Mouse (Mus musculus): ENCODE results near the gene Slc26a8. TPM values are rescaled to one million over a fixed set of nuclear protein-coding genes. Genes with fewer than 3 reads are reported as not detected.

Slc26a8 gene
- polyA plus RNA-seq, 1 experiment from 2014 or later = 3.0 TPM

GRCm38 (mm10) chr17:28600780-28601179 lies 89.3 kb downstream of the Slc26a8 start:
- Histone ChIP-seq H3K36me3 (ENCODE audit: control insufficient read depth, insufficient read depth, low read length) (peaks cover 65% of the 10 kb centered on the region), H3K4me3 (ENCODE audit: low read depth, low read length) (no peak overlapping the region), H3K9me3 (ENCODE audit: control insufficient read depth, low read length) (no peaks in the 10 kb centered on the region), H3K4me1 (ENCODE audit: control insufficient read depth, insufficient read depth, low read length) (no peaks in the 10 kb centered on the region), H3K9ac (replicated peaks; ENCODE audit: low read depth, low read length) (no peak overlapping the region), H3K4me2 (ENCODE audit: low read depth, low read length) (no peak overlapping the region), H3K27ac (ENCODE audit: low read depth, low read length) (no peak overlapping the region), H3K27me3 (ENCODE audit: control insufficient read depth, insufficient read depth, low read length) (no peaks in the 10 kb centered on the region)
- no peak for ATAC-seq (ENCODE audit: low read depth)
- WGBS = 98% methylated on average over 5 of the region's 5 CpGs

GRCm38 (mm10) chr17:28593965-28594364 lies 96.1 kb downstream of the Slc26a8 start:
- Histone ChIP-seq H3K4me2 (ENCODE audit: low read depth, low read length) (no peak overlapping the region), H3K36me3 (ENCODE audit: control insufficient read depth, insufficient read depth, low read length) (peaks cover 72% of the 10 kb centered on the region), H3K27me3 (ENCODE audit: control insufficient read depth, insufficient read depth, low read length) (no peaks in the 10 kb centered on the region), H3K9me3 (ENCODE audit: control insufficient read depth, low read length) (no peaks in the 10 kb centered on the region), H3K27ac (ENCODE audit: low read depth, low read length) (no peak overlapping the region), H3K4me3 (ENCODE audit: low read depth, low read length) (no peak overlapping the region), H3K4me1 (ENCODE audit: control insufficient read depth, insufficient read depth, low read length) (no peaks in the 10 kb centered on the region), H3K9ac (replicated peaks; ENCODE audit: low read depth, low read length) (no peak overlapping the region)
- 78% methylated on average over 4 of the region's 4 CpGs for WGBS
- ATAC-seq (ENCODE audit: low read depth) = no peak

GRCm38 (mm10) chr17:28592998-28593397 lies 97.0 kb downstream of the Slc26a8 start:
- no peaks in the 10 kb centered on the region for H3K4me1 ChIP-seq (ENCODE audit: control insufficient read depth, insufficient read depth, low read length)
- no peak overlapping the region for H3K4me3 ChIP-seq (ENCODE audit: low read depth, low read length)
- no peak for ATAC-seq (ENCODE audit: low read depth)
- H3K27me3 ChIP-seq (ENCODE audit: control insufficient read depth, insufficient read depth, low read length) = no peaks in the 10 kb centered on the region
- peaks cover 73% of the 10 kb centered on the region for H3K36me3 ChIP-seq (ENCODE audit: control insufficient read depth, insufficient read depth, low read length)
- no peak overlapping the region for H3K9ac ChIP-seq (replicated peaks; ENCODE audit: low read depth, low read length)
- H3K4me2 ChIP-seq (ENCODE audit: low read depth, low read length) = no peak overlapping the region
- H3K27ac ChIP-seq (ENCODE audit: low read depth, low read length) = no peak overlapping the region
- WGBS = 31% methylated on average over 4 of the region's 4 CpGs
- H3K9me3 ChIP-seq (ENCODE audit: control insufficient read depth, low read length) = no peaks in the 10 kb centered on the region

- Histone ChIP-seq H3K36me3 (ENCODE audit: control insufficient read depth, insufficient read depth, low read length) (peaks cover 61% of the 10 kb centered on the region), H3K4me3 (ENCODE audit: low read depth, low read length) (no peak overlapping the region), H3K4me2 (ENCODE audit: low read depth, low read length) (no peak overlapping the region), H3K4me1 (ENCODE audit: control insufficient read depth, insufficient read depth, low read length) (no peaks in the 10 kb centered on the region), H3K27me3 (ENCODE audit: control insufficient read depth, insufficient read depth, low read length) (no peaks in the 10 kb centered on the region), H3K9me3 (ENCODE audit: control insufficient read depth, low read length) (no peaks in the 10 kb centered on the region), H3K27ac (ENCODE audit: low read depth, low read length) (no peak overlapping the region), H3K9ac (replicated peaks; ENCODE audit: low read depth, low read length) (no peak overlapping the region)
- 95% methylated on average over 5 of the region's 5 CpGs for WGBS
- ATAC-seq (ENCODE audit: low read depth) = no peak
Measured at GRCm38 (mm10) chr17:28591476-28591875, 98.6 kb downstream of the Slc26a8 start.

GRCm38 (mm10) chr17:28590596-28590995 lies 99.4 kb downstream of the Slc26a8 start:
- Histone ChIP-seq H3K9ac (replicated peaks; ENCODE audit: low read depth, low read length) (no peak overlapping the region), H3K4me1 (ENCODE audit: control insufficient read depth, insufficient read depth, low read length) (no peaks in the 10 kb centered on the region), H3K27ac (ENCODE audit: low read depth, low read length) (no peak overlapping the region), H3K27me3 (ENCODE audit: control insufficient read depth, insufficient read depth, low read length) (no peaks in the 10 kb centered on the region), H3K9me3 (ENCODE audit: control insufficient read depth, low read length) (no peaks in the 10 kb centered on the region), H3K4me2 (ENCODE audit: low read depth, low read length) (no peak overlapping the region), H3K4me3 (ENCODE audit: low read depth, low read length) (no peak overlapping the region), H3K36me3 (ENCODE audit: control insufficient read depth, insufficient read depth, low read length) (peaks cover 56% of the 10 kb centered on the region)
- 93% methylated on average over 3 of the region's 3 CpGs for WGBS
- ATAC-seq (ENCODE audit: low read depth) = no peak

GRCm38 (mm10) chr17:28588591-28588990 lies 101.4 kb downstream of the Slc26a8 start:
- H3K27me3 ChIP-seq (ENCODE audit: control insufficient read depth, insufficient read depth, low read length) = no peaks in the 10 kb centered on the region
- H3K4me2 ChIP-seq (ENCODE audit: low read depth, low read length) = no peak overlapping the region
- H3K36me3 ChIP-seq (ENCODE audit: control insufficient read depth, insufficient read depth, low read length) = peaks cover 50% of the 10 kb centered on the region
- H3K4me1 ChIP-seq (ENCODE audit: control insufficient read depth, insufficient read depth, low read length) = no peaks in the 10 kb centered on the region
- 80% methylated on average over 2 of the region's 2 CpGs for WGBS
- no peak for ATAC-seq (ENCODE audit: low read depth)
- no peak overlapping the region for H3K27ac ChIP-seq (ENCODE audit: low read depth, low read length)
- no peak overlapping the region for H3K9ac ChIP-seq (replicated peaks; ENCODE audit: low read depth, low read length)
- no peaks in the 10 kb centered on the region for H3K9me3 ChIP-seq (ENCODE audit: control insufficient read depth, low read length)
- H3K4me3 ChIP-seq (ENCODE audit: low read depth, low read length) = no peak overlapping the region

Other genes with a start within 250 kb of the Slc26a8 start
- 9.9 and 11.1 TPM in 2 replicates for gene Fkbp5, start 172.7 kb downstream of the Slc26a8 start, polyA plus RNA-seq (2014; fragmentation: Nextera tagmentation; extraction: Ambion mirVana)
- not detected in 2 replicates for gene Armc12, start 159.4 kb downstream of the Slc26a8 start, polyA plus RNA-seq (2014; fragmentation: Nextera tagmentation; extraction: Ambion mirVana)
- gene Clpsl2, start 140.8 kb downstream of the Slc26a8 start, polyA plus RNA-seq (2014; fragmentation: Nextera tagmentation; extraction: Ambion mirVana) = not detected in 2 replicates
- not detected in 2 replicates for gene Clps, start 129.5 kb downstream of the Slc26a8 start, polyA plus RNA-seq (2014; fragmentation: Nextera tagmentation; extraction: Ambion mirVana)
- gene Lhfpl5, start 114.6 kb downstream of the Slc26a8 start, polyA plus RNA-seq (2014; fragmentation: Nextera tagmentation; extraction: Ambion mirVana) = 12.7 and 18.1 TPM in 2 replicates
- 110 and 129 TPM in 2 replicates for gene Srpk1, start 67.5 kb downstream of the Slc26a8 start, polyA plus RNA-seq (2014; fragmentation: Nextera tagmentation; extraction: Ambion mirVana)
- gene Mapk14, start 1.1 kb upstream of the Slc26a8 start, polyA plus RNA-seq (2014; fragmentation: Nextera tagmentation; extraction: Ambion mirVana) = 30.0 and 35.6 TPM in 2 replicates
- gene AC170998.1, start 35.9 kb upstream of the Slc26a8 start, polyA plus RNA-seq (2014; fragmentation: Nextera tagmentation; extraction: Ambion mirVana) = 2.3 and 2.8 TPM in 2 replicates
- gene Mapk13, start 79.1 kb upstream of the Slc26a8 start, polyA plus RNA-seq (2014; fragmentation: Nextera tagmentation; extraction: Ambion mirVana) = 0.32 and 0.96 TPM in 2 replicates
- 6.9 and 7.8 TPM in 2 replicates for gene Brpf3, start 110.9 kb upstream of the Slc26a8 start, polyA plus RNA-seq (2014; fragmentation: Nextera tagmentation; extraction: Ambion mirVana)
- gene Pnpla1, start 168.2 kb upstream of the Slc26a8 start, polyA plus RNA-seq (2014; fragmentation: Nextera tagmentation; extraction: Ambion mirVana) = 0.07 TPM in 1 of 2 replicates, not detected in the other
- gene 4930539E08Rik, start 225.1 kb upstream of the Slc26a8 start, polyA plus RNA-seq (2014; fragmentation: Nextera tagmentation; extraction: Ambion mirVana) = 0.42 and 0.48 TPM in 2 replicates